Mouse (Mus musculus): ENCODE results near the gene Epx.
A peak's percentile ranks its signal among the peaks of the same experiment; 100 is the strongest.

Gene Epx

GRCm38 (mm10) chr11:87840676-87841075 is 34.7 kb downstream of the Epx start:
- DNase-seq (ENCODE audit: low spot score) = no peak

GRCm38 (mm10) chr11:87828239-87828900 is 47.0 kb downstream of the Epx start, which contains the start of gene Lpo:
TSS of gene Lpo (minus strand) at chr11:87828289.
- DNase-seq (ENCODE audit: low spot score) = peak; percentile 7

GRCm38 (mm10) chr11:87821502-87821901 is 53.8 kb downstream of the Epx start:
- peak; percentile 12 for DNase-seq (ENCODE audit: low spot score)

GRCm38 (mm10) chr11:87817443-87817773 is 57.9 kb downstream of the Epx start:
- no peak for DNase-seq (ENCODE audit: low spot score)

- DNase-seq (ENCODE audit: low spot score) = peak; percentile 73
These were observed 58.5 kb downstream of the Epx start for GRCm38 (mm10) chr11:87816707-87817442.

- DNase-seq (ENCODE audit: low spot score) = no peak
These were observed 60.5 kb downstream of the Epx start for GRCm38 (mm10) chr11:87814831-87815230.
